Mouse (Mus musculus): ENCODE measurements around the gene Hcst.
A peak's percentile ranks its signal among the peaks of the same experiment; 100 is the strongest.

The Hcst gene

DNA sequence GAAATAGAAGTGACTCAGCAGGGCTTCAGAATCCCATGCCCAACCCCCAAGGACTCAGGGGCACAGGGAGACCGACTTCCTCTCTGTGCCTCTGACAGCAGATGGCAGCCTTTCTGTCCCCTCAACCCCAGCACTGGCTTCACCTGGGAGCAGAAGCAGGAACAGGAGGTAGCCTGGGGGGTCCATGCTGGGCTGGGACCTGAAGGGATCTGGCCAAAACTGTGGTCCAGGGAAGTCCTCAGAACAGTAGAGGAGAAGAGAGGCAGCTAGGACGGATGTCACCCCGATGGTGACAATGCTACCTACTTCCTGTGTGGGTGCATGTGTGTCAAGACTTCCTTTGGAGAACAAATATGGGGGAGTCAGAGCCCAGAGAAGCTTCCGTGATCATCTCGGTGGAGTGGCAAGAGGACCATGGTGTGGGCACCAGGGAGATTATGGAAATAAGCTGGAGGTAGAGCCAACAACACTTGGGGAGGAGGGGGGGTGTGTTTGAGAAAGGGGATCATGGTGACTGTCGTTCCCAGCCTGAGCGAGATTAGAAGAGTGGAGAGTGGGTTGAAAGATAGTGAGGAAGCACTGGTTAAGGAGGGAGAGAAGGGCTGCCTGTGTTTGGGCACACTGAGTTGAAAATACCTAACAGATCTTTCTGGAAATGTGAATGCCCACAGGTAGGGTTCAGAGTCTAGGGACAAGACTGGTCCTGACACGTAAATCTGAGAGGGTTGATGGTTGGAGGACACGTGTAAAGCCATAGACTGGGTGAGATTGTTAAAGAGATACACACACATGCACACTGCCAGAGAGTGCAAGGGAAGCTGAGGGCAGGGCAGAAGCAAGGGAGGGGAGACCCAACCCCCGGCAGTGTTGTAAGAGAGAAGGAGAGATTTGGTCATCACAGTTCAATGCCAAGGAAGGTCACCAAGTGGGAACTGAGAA, at the start of gene Hcst:
TSS of gene Hcst (minus strand) at position 294 of the 939 bp plus-strand sequence.
- no peak for DNase-seq

DNA sequence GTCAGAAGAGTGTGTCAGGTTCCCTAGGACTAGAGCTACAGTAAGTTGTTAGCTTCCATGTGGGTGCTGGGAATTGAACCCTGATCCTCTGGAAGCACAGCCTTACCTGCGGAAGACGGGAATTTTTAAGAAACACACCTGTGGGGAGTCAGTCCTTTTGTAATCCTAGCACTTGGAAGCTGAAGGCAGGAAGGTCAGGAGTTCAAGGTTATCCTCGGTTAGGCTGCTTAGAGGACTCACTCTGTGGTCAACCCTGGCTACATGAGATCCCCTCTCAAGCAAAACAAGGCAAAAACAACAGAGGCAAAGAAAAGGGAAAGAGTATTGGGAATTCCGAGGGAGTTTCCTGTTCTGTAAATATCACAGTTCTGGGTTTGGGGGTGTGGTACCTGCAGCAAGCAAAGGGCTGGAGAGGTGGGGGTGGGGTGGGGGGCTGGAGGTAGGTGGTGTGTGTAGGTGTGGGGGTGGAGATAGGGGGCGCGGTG, 45.2 kb upstream of the Hcst start:
- DNase-seq: no peak

DNA sequence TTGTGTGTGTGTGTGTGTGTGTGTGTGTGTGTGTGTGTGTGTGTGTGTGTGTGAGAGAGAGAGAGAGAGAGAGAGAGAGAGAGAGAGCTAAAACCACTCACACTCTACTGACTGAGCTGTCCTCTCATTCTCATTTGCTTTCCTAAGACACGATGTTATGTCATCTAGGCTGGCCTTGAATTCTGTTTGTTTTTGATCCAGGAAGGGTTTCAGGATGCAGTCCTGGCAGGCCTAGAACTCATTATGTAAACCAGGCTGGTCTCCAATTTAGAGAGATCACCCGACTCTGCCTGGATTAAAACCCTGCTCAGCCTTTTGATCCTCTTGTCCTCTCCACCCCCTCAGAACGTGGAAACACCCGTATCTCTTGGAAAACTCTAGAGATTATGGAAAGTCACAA, 44.3 kb upstream of the Hcst start:
- no peak for DNase-seq

DNA sequence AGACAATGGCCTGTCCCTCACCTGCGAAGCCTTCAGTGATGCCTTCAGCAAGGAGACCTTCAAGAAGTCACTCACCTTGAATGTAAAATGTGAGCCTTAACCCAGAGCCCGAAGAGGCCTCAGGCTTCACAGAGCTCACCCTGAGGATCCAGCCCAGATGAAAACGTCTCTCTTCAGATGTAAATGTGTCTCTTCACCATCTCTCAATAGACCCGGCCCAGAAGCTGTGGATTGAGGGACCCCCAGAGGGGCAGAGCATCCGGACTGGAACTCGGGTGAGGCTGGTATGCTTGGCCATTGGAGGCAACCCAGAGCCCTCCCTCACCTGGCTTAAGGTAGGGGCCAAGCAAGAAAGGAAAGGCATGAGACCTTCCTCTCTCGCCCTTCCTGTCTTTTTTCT, 43.9 kb upstream of the Hcst start:
- DNase-seq: no peak

DNA sequence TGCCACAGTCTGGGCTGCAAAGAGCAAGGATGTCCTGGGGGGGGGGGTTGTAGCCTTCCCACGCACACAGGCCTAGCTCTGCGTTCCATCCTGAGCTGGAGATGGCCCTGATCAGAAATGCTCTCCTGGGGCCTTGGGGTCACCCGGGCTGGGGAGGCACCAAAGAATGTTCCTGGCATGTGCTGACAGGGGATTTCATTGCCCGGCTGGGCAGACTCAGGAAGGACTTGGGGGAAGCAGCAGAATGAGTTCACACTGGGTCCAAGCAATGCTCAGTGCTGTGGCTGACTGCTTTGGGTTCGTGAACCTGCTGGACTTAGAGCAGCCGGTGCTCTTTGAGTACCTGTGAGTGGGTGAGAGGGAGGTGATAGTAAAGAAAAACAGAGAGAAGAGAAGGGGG, 39.8 kb upstream of the Hcst start:
- no peak for DNase-seq

DNA sequence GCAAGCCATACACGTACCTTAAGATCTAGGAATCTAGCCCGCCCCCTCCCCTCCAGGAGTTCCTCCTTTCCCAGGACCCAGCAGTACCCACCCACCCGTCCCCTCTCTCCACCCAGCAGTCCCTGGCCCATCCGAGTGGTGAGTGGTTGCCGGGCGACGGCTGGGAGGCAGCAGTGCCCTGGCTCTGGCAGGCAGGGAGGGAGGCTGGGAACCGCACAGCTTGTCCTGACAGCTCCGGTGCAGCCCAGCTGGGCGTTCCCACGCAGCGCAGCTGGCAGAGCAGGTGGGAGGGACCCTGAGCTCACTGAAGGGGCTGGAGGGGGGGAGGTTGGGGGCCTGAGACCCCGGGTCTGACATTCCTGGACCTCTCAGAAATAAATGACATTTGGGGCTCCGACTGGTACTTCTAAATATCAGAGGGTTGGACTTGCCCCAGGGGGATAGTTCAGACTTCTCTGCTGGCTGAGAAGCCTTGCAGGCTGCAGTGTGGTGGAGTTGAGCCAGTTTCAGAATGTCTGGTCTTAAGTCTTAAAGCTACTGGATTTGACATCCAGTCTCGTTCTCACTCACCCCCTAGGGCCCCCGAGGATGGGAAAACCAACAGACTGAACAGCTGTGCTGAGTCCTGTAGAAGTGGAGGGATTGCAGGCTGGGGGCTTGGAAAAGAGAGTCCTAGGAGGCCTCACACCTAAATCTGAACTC, 38.1 kb upstream of the Hcst start, which contains the start of the genes Kirrel2 and Nphs1:
TSS of gene Kirrel2 (minus strand) at position 62 of the 702 bp plus-strand sequence.
TSS of gene Nphs1 (plus strand) at position 687 of the 702 bp plus-strand sequence.
- DNase-seq: peak; percentile 77

DNA sequence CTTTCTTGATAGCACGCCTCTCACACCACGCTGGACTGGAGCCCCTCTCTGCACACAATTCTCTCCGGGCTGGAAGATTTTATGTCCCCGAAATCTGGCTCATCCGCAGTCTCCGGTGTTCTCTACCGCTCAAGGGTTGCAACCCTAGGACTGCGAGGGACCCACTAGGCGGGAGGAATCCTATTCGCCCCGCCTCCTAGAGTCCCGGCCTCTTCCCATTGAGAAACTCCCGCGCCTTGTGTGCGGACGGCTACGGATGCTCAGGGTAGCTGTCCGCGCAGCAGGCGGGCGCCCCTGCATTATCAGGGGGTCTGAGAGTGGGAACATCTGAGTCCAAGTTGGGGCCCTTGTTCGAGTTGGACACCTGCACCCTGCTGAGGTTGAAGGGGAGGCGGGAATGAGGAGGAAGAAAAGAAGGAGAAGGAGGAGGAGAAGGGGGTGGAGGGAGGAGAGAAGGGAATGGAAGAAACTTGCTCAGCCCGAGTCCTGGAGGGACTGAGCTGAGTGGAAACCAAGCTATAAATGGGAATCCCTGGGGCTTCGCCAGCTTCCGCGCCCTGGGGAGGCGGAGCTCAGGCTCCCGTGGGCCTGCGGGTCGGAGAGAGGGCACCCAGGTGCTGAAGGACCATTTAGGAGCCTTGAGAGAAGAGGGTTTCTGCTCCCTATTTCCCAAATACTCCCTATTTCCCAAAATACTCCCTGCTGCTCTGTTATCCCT, 37.4 kb upstream of the Hcst start:
- no peak for DNase-seq

DNA sequence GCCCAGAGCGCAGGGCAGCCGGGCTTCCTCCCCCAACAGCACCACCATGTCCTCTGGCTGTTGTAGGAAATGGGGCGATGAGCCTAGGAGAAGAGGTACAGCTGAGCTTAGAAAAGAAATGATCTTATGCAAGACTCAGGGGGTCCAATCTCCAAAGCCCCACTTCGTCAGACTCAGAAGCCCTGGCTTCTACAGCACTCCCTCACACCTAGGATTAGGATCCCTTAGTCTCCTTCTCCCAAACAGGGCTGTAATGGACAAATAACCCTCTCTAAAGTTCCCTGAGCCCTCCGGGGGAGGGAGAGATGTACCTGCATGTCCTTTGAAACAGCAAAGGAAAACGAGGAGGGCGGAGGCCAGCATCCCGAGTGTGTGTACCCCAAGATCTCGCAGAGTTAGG, 36.8 kb upstream of the Hcst start:
- DNase-seq: no peak

DNA sequence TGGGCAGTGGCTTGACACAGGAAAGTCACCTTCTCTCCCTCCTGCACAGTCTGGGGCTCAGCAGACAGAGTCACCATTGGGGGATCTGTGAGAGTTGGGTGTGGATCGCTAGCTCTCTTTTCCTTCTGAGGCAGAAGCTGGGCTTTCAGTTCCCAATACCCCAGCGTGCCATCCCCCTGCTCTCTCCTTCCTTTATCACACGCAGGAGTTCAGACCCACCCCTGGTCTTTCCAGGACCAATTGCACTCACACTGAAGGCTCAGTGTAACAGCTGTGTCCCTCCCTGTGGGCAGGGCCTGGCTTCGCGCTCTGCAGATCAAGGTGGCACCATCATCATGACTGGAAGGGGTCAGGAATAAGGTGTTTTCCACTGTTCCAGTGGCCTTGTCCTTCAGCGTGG, 34.6 kb upstream of the Hcst start:
- no peak for DNase-seq

DNA sequence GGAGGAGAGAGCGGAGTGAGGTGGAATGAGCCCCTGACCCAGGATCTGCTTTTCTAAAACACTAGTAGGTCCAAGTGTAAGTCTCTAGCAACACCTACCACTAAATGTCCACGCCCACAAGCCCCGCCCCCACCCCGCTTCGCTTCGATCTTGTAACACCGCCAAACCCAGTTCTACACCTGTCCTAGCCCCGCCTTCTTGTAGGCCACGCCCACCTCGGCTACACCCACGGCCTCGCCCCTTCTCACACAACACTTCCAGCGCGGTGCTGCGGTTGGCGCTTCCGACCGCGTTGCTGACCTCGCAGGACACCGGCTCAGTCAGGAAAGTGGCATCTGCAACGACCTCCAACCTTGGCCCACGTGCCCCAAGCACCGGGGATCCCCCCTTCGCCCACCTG, 34.1 kb upstream of the Hcst start:
- no peak for DNase-seq

DNA sequence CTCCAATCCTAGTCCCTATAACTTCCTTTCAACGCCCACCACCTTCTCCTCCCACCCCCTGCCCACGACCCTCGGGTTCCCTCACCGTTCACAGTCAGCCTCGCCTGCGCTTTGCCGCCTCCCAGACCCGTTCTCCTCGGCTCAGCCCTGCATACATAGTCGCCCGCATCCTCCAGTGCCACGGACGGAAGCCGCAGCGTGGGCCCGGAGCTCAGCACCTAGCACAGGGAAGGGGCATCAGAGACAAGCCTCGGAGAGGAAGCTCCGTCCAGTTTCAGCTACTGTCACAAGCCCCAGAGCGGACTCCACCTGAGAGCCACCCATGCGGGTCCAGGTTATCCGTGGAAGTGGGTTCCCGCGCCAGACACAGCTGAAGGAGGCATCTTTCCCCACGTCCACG, 33.7 kb upstream of the Hcst start:
- no peak for DNase-seq

DNA sequence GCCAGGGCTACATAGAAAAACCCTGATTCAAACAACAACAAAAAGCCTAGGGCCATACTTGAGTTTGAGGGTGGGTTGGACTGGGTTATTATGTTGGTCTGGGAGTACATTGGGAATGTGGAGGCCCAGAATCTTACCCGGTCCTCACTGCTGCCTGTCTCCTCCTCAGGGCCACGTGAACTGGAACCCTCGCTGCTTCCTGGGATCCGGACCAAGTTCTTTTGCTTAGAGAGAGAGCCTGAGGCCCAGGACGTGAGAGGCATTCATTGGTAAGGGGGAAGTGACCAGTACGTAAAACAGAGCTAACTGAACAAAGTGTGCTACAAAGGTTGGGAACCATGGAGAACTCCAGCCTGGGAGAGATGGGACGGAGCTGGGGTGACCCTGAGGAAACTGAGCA, 30.6 kb upstream of the Hcst start:
- DNase-seq: no peak

DNA sequence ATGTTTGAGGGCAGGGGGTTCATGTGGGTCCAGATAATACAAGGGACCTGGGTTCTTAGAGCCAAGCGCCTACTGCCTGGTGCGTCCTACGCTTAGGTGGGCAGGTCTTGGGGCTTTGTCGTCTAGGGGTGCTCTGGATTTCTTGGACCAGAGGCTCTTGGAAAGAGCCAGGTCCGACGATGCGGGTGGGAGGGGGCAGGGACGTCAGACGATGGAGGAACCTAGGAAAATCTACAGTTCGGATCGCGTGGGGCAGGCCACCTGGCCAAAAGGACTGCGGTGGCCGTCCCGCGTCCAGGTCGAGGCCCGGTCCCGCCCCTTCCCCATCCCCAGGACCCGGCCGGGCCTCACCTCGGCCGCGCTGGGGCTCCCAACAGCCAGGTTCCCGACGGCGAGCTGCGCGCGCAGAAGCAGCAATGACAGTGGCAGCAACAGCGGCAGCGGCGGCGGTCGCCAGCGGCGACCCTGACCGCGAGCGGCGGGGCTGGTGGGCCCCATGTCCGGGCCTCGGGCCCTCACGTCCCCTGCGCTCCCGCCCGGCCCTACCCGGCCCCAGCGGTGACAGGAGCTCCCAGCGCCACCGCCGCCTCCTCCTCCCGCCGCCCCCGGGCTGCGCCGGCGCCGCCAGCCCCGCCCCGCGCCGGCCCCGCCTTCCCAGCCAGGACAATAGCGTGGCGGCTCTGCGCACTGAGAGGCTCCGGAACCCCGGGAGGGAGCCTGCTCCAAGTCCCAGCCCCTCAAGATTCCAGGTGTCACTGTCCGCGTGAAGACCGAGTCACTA, 25.5 kb upstream of the Hcst start, which contains the start of gene Aplp1:
TSS of gene Aplp1 (minus strand) at position 565 of the 781 bp plus-strand sequence.
- peak; percentile 84 for DNase-seq

DNA sequence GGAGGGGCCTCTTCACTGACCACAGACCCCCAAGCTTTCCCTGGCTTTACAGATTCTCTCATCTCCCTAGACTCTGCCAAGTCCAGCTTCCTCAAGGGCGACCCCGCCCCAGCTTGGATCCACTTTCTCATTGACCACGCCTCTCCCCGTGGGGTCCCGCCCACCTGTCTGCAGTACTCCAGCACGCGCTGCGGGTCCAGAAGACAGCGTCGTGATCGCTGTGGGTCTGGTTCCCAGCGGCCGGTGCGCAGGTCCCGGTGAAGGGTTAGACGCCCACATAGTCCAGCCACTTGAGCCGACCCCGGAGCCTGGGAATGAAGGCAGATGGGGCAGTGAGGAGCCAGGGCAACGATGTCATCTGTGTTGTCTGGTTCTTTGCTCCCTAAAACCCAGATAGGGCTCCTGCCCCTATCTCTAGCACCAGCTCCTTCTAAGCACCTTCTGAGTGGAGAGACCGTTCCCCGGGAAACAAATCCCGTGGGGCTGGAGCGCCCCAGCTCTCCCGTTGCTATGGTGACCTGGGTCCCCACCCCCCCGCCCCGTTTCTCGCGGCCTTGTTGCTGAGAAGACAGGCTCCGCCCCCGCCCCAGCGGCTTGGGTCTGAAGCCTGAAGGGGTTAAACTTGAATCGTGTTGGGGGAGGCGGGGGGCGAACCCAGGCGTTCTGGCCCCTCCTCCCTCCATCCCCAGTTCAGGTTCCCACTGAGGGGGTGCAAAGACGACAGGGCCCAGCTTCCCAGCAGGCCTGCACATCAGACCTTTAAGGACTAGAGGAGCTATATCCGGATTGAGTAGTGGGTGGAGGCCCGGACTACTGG, 24.7 kb upstream of the Hcst start:
- peak; percentile 89 for DNase-seq

DNA sequence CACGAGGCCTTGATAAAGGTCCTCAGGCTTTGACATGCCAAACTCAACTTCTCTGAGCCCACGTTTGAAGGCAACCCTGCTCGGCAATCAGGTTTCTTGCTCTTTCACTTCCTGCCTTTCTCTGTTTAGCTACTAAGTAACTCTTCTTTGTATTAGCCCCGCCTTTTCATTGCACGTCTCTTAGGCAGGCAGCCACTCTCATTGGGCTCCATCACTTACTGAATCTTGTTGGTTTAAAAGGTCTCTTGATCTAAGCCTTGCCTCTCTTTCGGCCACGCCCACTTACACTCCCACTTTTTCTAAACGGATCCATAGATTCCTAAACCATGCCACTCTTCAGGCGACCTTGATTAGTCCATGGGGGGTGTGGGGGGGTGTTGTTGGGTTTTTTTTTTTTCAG, 24.0 kb upstream of the Hcst start:
- DNase-seq: no peak

DNA sequence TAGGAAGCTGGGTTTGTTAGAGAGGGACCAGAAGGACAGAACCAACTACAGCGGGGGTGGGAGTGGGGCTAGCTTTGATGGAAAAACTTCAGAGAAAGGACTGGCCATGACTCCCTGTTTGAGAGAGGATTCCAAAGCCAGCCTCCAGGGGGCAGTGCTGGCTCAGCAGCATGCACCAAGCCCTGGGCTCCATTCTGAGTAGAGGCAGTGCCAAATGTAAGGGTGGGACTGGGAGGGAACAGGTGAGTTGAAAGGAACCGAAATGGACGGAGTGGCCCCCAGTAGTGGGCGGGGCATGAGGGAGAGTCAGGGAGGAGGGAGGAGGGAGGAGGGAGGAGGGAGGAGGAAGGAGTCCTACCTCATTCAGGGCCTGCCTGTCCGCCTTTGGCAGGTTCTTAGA, 21.0 kb upstream of the Hcst start:
- DNase-seq: no peak

DNA sequence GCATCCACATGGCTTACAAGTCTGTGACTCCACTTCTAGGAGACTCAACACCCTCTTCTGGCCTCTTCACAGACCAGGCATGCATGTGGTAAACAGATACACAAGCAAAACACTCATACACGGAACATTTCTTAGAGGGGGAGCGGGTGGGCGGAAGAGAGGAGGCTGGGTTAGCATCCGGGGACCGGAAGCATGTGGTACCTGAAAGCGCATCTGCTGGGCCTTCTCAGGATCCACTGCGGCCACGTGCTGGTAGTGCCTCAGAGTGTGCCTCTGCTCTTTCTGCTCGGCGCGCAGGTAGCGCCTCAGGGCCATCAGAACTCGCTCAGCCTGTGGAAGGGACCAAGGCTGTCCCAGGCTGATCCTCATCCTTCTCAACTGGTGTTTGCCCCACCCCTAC, 20.1 kb upstream of the Hcst start:
- no peak for DNase-seq

DNA sequence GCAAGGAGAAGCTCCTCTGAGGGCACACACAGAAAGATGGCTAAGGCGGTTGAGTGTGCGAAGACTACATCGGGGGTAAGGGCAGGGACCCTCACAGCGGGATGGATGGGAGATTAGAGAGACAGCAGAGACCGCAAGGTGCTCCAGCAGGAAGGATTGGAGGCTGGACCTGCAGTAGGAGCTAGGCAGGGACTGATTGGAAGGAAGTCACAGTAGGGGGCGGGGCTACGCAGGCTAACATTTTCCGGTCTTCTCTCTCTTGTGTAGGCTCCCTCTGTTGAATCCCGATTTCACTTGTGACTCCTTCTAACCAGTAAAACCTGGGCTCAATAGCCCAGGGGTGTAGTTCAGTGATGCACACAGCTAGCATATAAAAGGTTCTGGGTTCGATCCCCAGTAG, 17.2 kb upstream of the Hcst start:
- DNase-seq: no peak

DNA sequence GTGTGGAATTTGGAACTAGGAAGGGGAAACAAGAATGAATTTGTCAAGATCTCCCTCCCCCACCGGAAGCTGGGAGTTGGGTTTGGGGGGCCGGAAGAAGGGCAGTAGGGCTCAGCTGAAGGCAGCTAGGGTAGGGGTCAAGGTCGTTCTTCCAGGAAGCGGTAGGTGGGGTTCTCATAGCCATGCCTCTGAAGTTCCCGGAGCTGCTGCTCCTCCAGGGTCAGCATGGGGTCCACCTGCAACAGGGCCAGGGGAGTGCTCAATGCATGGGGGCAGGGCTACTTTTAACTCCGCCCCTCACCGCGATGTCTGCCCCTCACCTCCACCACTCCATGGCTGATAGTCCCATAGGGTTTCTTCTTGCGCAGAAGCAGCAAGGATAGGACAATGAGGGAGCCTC, 15.5 kb upstream of the Hcst start:
- DNase-seq: no peak

DNA sequence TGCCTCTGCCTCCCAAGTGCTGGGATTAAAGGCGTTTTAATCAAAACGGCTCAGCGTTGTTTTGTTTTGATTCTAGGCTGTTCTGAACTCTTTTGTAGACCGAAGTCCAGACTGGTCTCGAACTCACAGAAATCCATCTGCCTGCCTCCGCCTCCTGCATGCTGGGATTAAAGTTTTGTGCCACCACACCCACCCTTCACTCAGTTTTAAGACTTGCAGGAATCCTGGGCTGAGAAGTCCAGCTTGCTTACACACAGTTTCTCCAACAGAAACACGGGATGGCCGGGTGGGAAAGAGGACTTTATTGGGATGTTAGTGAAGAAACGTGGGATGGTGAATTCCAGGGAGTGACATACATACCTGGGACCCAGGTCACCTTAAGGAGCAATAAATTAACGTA, 15.0 kb upstream of the Hcst start:
- no peak for DNase-seq

DNA sequence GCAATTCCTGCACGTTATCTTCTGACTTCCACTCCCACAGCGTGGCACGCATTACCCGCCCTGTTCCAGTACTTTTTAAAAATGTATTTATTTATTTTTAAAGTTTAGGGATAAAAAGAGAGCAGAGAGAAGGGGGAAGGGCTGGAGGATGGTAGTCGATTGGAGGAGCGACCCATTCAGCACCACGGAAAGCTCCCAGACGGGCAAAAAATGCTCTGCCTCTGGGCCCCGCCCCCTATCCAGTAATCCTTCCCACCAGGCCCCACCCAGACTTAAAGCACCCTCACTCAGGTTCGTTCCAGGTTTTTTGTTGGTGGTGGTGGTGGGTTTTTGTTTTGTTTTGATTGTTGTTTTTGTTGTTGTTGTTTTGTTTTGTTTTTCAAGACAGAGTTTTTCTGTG, 14.6 kb upstream of the Hcst start:
- DNase-seq: no peak

DNA sequence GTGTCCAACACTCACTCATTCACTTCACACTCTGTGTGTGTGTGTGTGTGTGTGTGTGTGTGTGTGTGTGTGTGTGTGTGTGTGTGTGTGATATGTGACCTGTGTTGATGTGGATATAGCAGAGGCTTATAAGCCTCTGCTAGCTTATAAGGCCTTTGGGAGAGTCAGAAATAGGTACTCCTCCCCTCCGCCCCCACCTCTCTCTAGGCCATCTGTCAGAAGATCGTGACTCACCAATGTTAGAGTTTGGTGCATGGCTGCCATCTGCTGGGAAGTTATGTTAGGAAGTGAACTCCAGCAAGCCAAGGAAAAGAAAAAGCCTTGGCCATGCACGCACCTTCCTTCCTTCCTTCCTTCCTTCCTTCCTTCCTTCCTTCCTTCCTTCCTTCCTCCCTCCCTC, 12.1 kb upstream of the Hcst start:
- DNase-seq: peak; percentile 92
